ENCODE assay signal across 24 mouse cellular contexts in the genomic region with DNA sequence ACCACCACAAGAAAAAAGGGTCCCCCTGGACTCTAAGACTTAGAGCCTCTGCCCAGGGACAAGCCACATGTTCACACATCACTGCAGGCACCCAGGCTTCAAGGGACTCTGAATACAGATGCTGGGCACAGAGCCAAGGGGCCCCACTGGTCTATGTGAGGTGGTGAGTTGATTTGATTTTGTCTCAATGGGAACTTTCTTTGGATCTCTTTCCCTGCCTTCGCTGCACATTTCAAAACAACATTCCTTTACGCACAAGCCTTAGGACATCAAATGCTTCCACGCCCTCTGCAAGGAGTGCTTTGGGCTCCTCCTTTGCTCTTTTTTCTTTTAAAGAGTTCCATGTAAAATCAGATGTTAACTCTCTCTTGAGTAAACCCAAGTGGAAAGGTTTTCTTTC. TPM values are rescaled to one million over a fixed set of nuclear protein-coding genes. Genes with fewer than 3 reads are reported as not detected.
DNase-seq lines count a peak whose midpoint lies in the region; ATAC-seq and TF ChIP-seq lines count a peak whose summit lies in the region.
"Had no signal": no experiment of that assay in that cellular context is flagged by ENCODE, and none has a peak within 500 bp of the region (broad histone marks: within the 10 kb centered on the region; RNA-seq: fewer than 3 reads in every experiment).

No protein-coding gene starts in this region.

- H3K27ac ChIP-seq in embryonic facial prominence, embryonic 14.5 days (replicated peaks; ENCODE audit: low read depth, low read length) = no peak overlapping the region
- H3K27ac ChIP-seq in embryonic facial prominence, embryonic 10.5 days (replicated peaks) = no peak overlapping the region
- H3K27ac ChIP-seq in lung, embryonic 14.5 days (ENCODE audit: low read depth) = no peak overlapping the region
- peak overlapping the region; percentile 50 for H3K27ac ChIP-seq in limb, embryonic 15.5 days
- H3K27ac ChIP-seq: embryonic facial prominence, embryonic 13.5 days; forebrain, embryonic 10.5 days; gastrocnemius, adult 2 months; heart, embryonic 10.5 days; hindbrain, embryonic 13.5 days had no signal

- H3K4me2 ChIP-seq in embryonic facial prominence, embryonic 14.5 days (ENCODE audit: low read depth, low read length) = no peak overlapping the region
- H3K4me2 ChIP-seq in lung, embryonic 14.5 days = no peak overlapping the region
- H3K4me2 ChIP-seq in limb, embryonic 15.5 days = no peak overlapping the region
- H3K4me2 ChIP-seq: embryonic facial prominence, embryonic 13.5 days; hindbrain, embryonic 13.5 days had no signal

- peaks cover 11% of the 10 kb centered on the region; the same call in 1 of the 2 replicates for H3K4me1 ChIP-seq in embryonic facial prominence, embryonic 14.5 days (ENCODE audit: control insufficient read depth, insufficient read depth, low read length)
- H3K4me1 ChIP-seq in embryonic facial prominence, embryonic 10.5 days = 0 out of 2 replicates have a peak, but pooled peaks cover 3% of the 10 kb centered on the region
- H3K4me1 ChIP-seq in lung, embryonic 14.5 days (ENCODE audit: insufficient read depth) = 0 out of 2 replicates have a peak, but pooled peaks cover 4% of the 10 kb centered on the region
- no peaks in the 10 kb centered on the region for H3K4me1 ChIP-seq in lung, adult 2 months (ENCODE audit: control insufficient read depth, insufficient read depth, low read length)
- peaks cover 4% of the 10 kb centered on the region; the same call in 1 of the 2 replicates for H3K4me1 ChIP-seq in limb, embryonic 15.5 days
- H3K4me1 ChIP-seq: hindbrain, embryonic 13.5 days had no signal

- no peaks in the 10 kb centered on the region for H3K36me3 ChIP-seq in embryonic facial prominence, embryonic 14.5 days (ENCODE audit: control insufficient read depth, insufficient read depth, low read length)
- no peaks in the 10 kb centered on the region for H3K36me3 ChIP-seq in embryonic facial prominence, embryonic 10.5 days (replicated peaks)
- no peaks in the 10 kb centered on the region for H3K36me3 ChIP-seq in lung, embryonic 14.5 days (ENCODE audit: insufficient read depth)
- H3K36me3 ChIP-seq in limb, embryonic 15.5 days = no peaks in the 10 kb centered on the region
- H3K36me3 ChIP-seq: embryonic facial prominence, embryonic 13.5 days; forebrain, embryonic 10.5 days; G1E; heart, embryonic 10.5 days; hindbrain, embryonic 13.5 days had no signal

- TF ChIP-seq POLR2A in lung, adult 2 months (IDR thresholded peaks at IDR 0.05; ENCODE audit: borderline replicate concordance, extremely low read depth, low read depth, low read length) = no peak

- WGBS in embryonic facial prominence, embryonic 14.5 days = 19% methylated on average over 3 of the region's 3 CpGs
- WGBS in embryonic facial prominence, embryonic 10.5 days = 85% methylated on average over 3 of the region's 3 CpGs
- 38% methylated on average over 3 of the region's 3 CpGs for WGBS in lung, embryonic 14.5 days
- WGBS in lung, adult 2 months = 60% methylated on average over 3 of the region's 3 CpGs
- WGBS in limb, embryonic 15.5 days = 23% methylated on average over 3 of the region's 3 CpGs

- no peak overlapping the region for H3K9ac ChIP-seq in embryonic facial prominence, embryonic 14.5 days (ENCODE audit: low read depth, low read length)
- no peak overlapping the region for H3K9ac ChIP-seq in lung, embryonic 14.5 days
- no peak overlapping the region for H3K9ac ChIP-seq in limb, embryonic 15.5 days
- H3K9ac ChIP-seq: embryonic facial prominence, embryonic 13.5 days; hindbrain, embryonic 13.5 days had no signal

- no peak overlapping the region for H3K4me3 ChIP-seq in embryonic facial prominence, embryonic 14.5 days (ENCODE audit: low read depth, low read length)
- no peak overlapping the region for H3K4me3 ChIP-seq in embryonic facial prominence, embryonic 10.5 days
- no peak overlapping the region for H3K4me3 ChIP-seq in lung, embryonic 14.5 days (ENCODE audit: low read depth, low read length)
- H3K4me3 ChIP-seq in lung, adult 2 months (replicated peaks; ENCODE audit: extremely low read depth, low read depth, low read length) = no peak overlapping the region
- no peak overlapping the region for H3K4me3 ChIP-seq in limb, embryonic 15.5 days
- H3K4me3 ChIP-seq: embryonic facial prominence, embryonic 13.5 days; erythroblast, embryonic 14.5 days; forebrain, embryonic 10.5 days; gastrocnemius, adult 2 months; heart, embryonic 10.5 days; hindbrain, embryonic 13.5 days had no signal

- peaks cover 4% of the 10 kb centered on the region; the same call in 1 of the 2 replicates for H3K27me3 ChIP-seq in embryonic facial prominence, embryonic 14.5 days (replicated peaks; ENCODE audit: control insufficient read depth, insufficient read depth, low read length)
- H3K27me3 ChIP-seq in embryonic facial prominence, embryonic 10.5 days (replicated peaks; ENCODE audit: low read depth, poor library complexity, severe bottlenecking) = peaks cover 21% of the 10 kb centered on the region
- H3K27me3 ChIP-seq in lung, embryonic 14.5 days (ENCODE audit: insufficient read depth, low read length) = no peaks in the 10 kb centered on the region
- 0 out of 2 replicates have a peak, but pooled peaks cover 4% of the 10 kb centered on the region for H3K27me3 ChIP-seq in limb, embryonic 15.5 days

- DNase-seq in embryonic facial prominence, embryonic 14.5 days (ENCODE audit: low spot score) = peak; percentile 75
- DNase-seq in embryonic facial prominence, embryonic 10.5 days (ENCODE audit: low spot score) = no peak
- DNase-seq in lung, embryonic 14.5 days = peak; percentile 60
- DNase-seq in lung, adult 2 months = no peak
- peak; percentile 22 for DNase-seq in lung, postnatal 10 days
- DNase-seq in lung, postnatal 14 days = no peak
- no peak for DNase-seq in MN1 (ENCODE audit: low spot score)
- DNase-seq: adrenal gland, postnatal 14 days; B cell, adult 2 months; cerebellum, adult 11-12 months; cerebellum, adult 9-10 months; cerebellum, postnatal 25 days; gastrocnemius, adult 2 months; gastrocnemius, postnatal 36 days; heart, postnatal 14 days had no signal

- 0 out of 2 replicates have a peak, but pooled peaks have one; percentile 15 for ATAC-seq in embryonic facial prominence, embryonic 14.5 days (ENCODE audit: low read depth)
- ATAC-seq in lung, embryonic 14.5 days (ENCODE audit: insufficient read depth) = no peak; the same call in 1 of the 2 replicates
- ATAC-seq in limb, embryonic 15.5 days (ENCODE audit: insufficient number of reproducible peaks, low FRiP score, low TSS enrichment, low read depth) = no peak
- ATAC-seq: activated CD4-positive, CD25-positive, alpha-beta regulatory T cell, adult 4 months; forebrain, embryonic 14.5 days had no signal

- no peaks in the 10 kb centered on the region for H3K9me3 ChIP-seq in embryonic facial prominence, embryonic 14.5 days (ENCODE audit: control insufficient read depth, low read length)
- no peaks in the 10 kb centered on the region for H3K9me3 ChIP-seq in embryonic facial prominence, embryonic 10.5 days
- H3K9me3 ChIP-seq in lung, embryonic 14.5 days (ENCODE audit: low read depth, low read length) = no peaks in the 10 kb centered on the region
- H3K9me3 ChIP-seq in limb, embryonic 15.5 days = no peaks in the 10 kb centered on the region
- H3K9me3 ChIP-seq: embryonic facial prominence, embryonic 13.5 days; forebrain, embryonic 10.5 days; G1E; heart, embryonic 10.5 days; hindbrain, embryonic 13.5 days had no signal

- no peak for TF ChIP-seq CTCF in lung, embryonic 14.5 days (IDR thresholded peaks at IDR 0.05; ENCODE audit: low read depth)
- no peak for TF ChIP-seq CTCF in lung, adult 2 months (IDR thresholded peaks at IDR 0.05; ENCODE audit: insufficient read depth, low read length)

RNA-seq across cellular contexts. Expression of a gene that starts 1.7 kb away (rescaled TPM):
- polyA plus RNA-seq in embryonic facial prominence, embryonic 14.5 days (2014; fragmentation: Nextera tagmentation; extraction: Ambion mirVana) = 57.3 and 58.5 TPM in 2 replicates
- 54.3 and 60.0 TPM in 2 replicates for polyA plus RNA-seq in embryonic facial prominence, embryonic 10.5 days (2016; fragmentation: Nextera tagmentation; extraction: Ambion mirVana)
- 60.8 and 61.7 TPM in 2 replicates for polyA plus RNA-seq in lung, embryonic 14.5 days (2014; fragmentation: Nextera tagmentation; extraction: Ambion mirVana)
- 29.0 and 41.9 TPM in 2 replicates for polyA plus RNA-seq in lung, adult 2 months (2012; rRNA removed)
- 63.6 and 65.5 TPM in 2 replicates for polyA plus RNA-seq in limb, embryonic 15.5 days (2015; fragmentation: Nextera tagmentation; extraction: Ambion mirVana)
- polyA plus RNA-seq: erythroblast, embryonic 14.5 days had no signal

Comparison
In these comparisons a context has a peak if more than half of its experiments do, and no peak if none do; other contexts are left out.
1. DNase-seq: peak in embryonic facial prominence, embryonic 14.5 days (single experiment), lung, embryonic 14.5 days (single experiment) and lung, postnatal 10 days (single experiment); none in embryonic facial prominence, embryonic 10.5 days (single experiment), lung, adult 2 months (single experiment), lung, postnatal 14 days (single experiment) and MN1 (single experiment).